Mouse (Mus musculus): Measurements from ENCODE around the gene Ttpal.
"Not testable (repeated sequence)": the region's sequence is repeated elsewhere in the genome, so short reads cannot be mapped to it uniquely, and the experiment has no call there.

Ttpal gene

DNA sequence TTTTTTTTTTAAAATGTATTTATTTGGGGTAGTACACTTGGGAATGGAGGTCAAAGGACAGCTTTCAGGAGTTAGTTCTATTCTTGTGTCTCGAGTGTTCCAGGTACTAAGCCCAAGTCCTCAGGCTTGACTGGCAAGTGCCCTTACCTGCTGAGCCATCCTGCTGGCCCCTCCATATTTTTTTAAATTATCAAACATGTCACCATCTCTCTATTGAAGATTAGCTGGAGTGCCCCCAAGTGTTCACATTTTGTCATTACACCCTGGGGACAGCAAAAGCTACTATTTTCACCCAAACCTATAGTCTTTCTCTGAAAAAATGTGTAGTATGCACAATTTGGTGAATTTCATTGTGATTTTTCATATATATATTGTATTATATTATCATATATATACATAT is 10.0 kb upstream of the Ttpal start:
- no peak for DNase-seq (ENCODE audit: low spot score)

DNA sequence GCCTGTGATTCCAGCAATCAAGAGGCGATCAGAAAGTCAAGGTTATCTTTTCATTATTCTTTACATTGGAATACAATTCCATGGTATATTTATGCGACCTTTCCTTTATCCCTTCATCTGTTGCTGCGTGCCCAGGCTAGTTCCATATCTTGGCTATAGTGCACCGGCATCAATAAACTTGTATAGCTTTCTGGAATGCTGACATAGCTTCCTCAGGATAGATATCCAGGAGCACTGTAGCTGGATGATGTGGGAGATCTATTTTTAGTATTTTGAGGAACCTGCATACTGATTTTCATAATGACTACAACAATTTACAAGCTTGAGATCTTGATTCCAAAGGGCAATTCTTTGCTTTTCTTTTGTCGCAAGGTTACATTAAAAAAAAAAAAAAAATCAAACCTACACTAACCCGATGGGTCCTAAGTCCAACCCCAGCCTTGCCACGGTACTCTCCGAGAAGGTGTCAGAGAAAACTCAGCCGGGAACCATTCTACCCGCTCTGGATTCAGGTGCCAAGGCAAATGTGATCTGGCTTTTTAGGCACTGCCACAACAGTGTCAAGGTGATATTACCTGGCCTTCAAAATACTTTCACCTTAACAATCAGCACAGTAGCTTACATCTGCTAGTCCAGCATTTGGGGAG is 8.4 kb upstream of the Ttpal start:
- DNase-seq (ENCODE audit: low spot score): no peak

DNA sequence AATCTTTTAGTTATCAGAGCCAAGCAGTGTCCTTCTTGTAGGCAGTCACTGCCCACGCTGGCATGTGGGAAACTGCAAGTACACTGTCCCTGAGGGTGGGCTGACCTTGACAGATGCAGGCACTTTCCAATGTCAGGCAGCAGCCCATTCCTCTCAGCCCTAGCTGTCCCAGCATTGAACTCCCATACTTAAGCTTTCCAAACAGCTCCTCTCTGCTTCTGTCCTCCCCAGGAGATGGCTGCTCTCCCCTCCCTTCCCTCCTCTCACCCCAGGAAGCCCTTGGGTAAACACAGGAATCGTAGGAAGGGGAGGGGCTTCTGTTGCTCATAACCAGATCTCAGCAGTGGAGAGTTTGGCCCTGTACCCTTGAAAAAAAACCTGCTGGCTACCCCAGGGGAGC is 7.0 kb upstream of the Ttpal start:
- DNase-seq (ENCODE audit: low spot score): peak; percentile 81

DNA sequence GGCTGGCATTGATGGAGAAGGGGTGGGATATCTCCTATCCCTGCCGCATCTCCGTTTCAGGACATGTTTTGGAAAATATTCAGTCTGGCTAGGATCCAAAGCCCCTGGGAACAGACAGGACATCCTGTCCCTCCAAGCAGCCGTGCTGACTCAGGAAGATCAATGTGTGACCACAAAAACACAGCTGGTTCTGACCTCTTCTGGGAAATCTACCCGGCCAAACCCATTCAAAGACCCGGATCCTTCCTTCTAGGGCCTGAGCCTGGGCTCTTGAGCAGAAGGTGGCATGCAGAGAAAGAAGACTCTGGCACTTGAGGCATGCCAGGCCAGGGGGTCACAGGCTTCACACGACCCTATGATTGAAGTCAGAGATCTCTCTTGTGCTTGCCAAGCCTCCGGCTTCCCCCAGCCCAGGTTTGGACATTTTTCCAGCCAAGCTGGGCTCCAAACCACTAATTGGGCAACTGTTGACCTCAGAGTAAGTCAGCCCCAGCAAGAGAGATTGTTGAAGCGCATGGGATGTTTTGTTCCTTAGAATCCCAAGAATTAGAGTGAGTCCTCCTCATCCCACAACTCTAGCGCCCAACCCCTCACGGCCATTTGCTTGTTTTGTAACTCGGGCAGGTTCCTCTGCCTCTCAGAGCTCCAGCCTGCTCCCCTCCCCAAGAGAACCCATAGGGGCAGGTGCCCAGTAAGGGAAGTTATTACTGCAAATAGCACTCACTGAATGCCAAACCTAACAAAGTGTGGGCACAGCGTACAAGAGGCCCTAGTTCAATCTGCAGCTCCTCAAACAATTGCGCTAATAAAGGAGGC is 5.8 kb upstream of the Ttpal start:
- peak; percentile 94 for DNase-seq (ENCODE audit: low spot score)

DNA sequence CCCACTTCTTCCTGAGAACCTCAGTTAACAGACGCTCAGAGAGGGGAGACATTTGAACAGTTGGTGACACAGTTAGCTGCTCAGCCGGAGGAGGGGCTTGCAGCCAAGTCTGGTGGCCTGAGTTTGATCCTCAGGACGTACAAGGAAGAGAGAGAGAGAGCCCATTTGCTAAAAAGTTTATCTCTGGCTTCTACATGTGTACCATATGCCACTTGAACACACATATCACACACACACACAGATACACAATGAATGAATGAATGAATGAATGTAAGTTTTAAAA is 5.3 kb upstream of the Ttpal start:
- no peak for DNase-seq (ENCODE audit: low spot score)

DNA sequence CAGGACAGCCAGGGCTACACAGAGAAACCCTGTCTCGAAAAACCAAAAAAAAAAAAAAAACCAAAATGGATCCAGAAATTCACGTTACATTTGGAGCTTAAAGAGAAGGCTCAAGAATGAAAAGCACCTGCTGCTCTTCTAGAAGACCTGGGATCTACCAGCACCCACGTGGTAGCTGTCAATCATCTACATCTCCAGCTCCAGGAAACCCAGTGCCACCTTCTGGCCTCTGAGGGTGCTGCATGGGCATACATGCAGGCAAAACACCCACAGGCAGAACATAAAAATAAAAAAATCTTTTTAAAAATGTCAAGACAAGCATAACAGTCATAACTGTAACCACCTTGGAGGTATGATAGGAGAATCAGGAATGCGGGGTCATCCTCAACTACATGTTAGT is 4.5 kb upstream of the Ttpal start:
- peak; percentile 69 for DNase-seq (ENCODE audit: low spot score)

DNA sequence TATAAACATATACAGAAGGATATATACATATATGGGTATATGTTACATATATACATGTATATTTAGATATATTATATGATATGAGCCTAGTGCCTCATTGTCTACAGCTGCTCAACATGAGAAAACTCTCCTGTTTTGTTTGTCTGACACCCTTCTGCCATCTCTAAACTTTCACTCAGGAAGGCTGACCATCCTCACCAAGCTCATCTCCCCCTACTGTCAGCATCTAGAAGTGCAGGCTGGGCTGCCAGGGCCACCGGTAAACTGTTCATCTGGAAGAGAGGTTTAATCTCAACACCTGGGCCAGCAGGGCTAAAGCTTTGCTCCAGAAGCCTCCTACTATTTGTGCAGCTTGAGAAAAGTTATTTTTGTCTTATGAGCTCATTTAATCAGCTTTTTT is 2.9 kb upstream of the Ttpal start:
- peak; percentile 74 for DNase-seq (ENCODE audit: low spot score)

DNA sequence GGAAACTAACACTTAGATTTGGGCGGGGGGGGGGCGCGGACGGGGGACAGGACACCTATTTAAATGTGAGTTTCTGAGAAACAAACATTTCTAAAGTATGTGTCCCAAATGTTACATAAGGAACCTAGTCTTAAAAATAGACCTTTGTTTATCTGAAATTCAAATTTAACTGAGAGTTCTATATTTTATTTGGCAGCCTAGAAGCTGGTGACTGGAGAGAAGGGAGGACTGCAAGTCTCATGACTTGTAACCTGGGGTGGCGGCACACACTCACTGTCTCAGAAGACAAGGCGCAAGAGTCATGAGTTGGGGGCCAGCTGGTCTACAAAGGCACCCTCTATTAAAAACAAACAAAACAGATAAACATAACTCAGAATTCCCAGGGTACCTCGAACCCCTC is 1.0 kb upstream of the Ttpal start:
- DNase-seq (ENCODE audit: low spot score): no peak

DNA sequence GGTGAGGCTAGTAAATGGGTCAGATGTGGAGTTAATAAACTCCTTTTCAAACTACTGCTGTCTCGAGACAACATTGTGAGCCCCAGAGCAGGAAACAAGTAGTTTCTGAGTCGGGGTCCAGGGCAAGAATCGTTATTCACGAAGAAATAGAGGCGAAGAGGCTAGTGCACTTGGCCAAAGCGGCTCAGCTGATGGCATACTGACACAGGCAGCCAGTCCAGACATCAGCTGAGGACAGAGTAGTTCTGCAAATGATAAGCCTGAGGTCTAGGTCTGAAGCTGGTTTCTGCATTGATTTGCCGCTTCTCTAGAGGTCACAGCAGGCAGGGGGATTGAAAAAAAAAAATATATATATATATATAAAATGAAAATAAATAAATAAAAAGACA is 408 bp upstream of the Ttpal start:
- DNase-seq (ENCODE audit: low spot score): no peak

DNA sequence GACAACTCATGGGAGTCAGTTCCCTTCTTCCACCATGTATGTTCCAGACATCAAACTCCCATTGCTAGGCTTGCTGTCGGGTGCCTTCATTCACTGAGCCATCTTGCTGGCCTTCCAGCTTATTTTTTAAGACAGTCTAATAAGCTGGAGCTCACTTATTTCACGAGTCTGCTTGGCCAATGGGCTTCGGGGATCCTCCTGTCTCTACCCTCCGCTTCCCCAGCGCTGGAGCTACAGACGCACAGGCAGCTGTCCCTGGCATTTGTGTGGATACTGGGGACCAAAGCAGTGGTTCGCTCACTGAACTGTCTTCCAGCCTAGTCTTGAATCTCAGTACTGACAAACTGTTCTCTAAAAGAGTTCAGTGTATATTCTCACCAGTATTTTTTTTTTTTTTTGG is 4.0 kb downstream of the Ttpal start:
- DNase-seq (ENCODE audit: low spot score): no peak

DNA sequence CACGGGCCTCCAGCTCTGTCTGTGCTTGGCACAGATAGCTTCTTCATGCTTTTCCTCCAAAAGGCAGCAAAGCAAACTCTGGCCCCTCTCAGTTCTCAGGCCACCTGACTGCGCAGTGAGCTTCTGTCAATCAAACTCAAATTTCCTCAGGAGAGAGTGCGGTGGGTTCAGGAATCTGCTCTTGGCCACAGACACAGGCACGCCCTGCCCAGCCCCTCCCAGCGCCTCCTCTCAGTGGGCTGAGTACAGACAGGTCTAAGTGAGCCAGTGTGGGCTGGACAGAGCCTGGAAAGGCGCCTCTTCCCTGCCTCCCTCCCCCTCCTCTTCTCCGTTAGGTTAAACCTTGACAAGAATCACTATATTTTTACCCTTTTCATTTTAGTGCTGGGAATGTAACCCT is 5.9 kb downstream of the Ttpal start:
- DNase-seq (ENCODE audit: low spot score): no peak

DNA sequence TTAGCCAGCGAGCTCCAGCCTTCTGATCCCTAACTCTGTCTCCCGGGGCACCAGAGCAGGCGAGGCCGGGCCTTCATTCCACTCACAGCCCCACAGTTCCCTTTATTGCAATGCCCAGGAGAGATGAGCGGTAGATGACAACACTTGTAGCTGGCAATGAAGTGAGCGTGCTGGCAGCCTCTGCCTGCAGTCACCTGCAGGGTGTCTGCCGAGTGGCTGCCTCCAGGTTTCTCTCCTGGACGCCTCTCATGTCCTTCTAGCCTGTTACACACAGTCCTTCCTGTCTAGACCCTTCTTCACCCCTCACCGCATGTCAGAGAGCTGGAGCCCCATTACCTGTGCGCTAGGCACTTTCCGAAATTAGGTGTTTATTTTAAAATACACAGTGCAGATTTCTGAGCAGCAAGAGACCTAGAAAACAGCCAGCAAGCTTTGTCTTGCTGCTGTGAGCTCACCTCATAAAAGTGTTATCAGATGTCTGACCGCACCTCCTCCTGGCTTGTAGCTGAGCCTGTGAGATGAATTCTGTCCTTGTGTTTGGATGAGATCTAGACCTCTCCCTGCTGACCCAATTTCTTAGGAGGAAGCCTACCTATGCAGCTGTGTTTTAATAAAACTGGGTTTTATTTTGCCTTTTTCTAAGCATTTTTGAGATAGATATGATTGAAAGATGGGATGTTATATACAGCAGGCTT is 7.3 kb downstream of the Ttpal start:
- no peak for DNase-seq (ENCODE audit: low spot score)

DNA sequence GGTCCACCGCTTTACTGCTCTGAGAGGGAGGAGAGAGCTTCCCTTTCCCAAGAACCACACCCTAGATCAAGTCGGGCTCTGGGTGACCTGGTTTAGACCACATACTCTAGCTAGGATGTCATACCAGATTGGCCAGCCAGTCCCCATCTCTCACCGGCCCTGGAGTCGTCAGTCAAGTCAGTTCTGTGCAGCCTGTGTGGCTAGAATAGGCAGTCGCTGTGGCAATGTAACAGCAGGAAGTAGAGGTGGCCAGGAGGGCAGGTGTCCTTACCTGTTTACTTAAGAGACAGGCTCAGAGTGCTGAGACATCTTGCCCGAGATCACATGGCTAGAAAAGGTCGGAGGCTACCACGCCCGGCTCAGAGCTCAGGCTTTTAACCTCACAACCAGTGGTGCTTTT is 9.1 kb downstream of the Ttpal start:
- no peak for DNase-seq (ENCODE audit: low spot score)

DNA sequence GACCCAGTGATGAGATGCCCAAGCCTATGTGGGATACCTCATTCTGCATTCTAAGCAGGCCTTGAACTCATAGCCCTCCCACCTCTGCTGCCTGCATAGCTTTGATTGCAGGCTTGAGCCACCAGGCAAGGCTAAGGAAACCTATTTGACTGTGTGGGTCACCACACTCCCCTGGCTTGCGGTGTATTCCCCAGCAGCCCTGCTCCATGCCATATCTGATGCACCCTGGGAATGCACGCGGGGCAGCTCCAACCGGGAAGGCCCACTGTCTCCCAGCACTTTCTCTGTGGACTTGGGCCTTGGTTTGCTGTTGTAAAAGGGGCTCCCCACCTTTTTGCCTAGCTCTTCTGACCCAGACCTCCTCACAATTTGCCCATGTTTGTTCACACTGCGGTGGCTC is 11.1 kb downstream of the Ttpal start:
- DNase-seq (ENCODE audit: low spot score): no peak

DNA sequence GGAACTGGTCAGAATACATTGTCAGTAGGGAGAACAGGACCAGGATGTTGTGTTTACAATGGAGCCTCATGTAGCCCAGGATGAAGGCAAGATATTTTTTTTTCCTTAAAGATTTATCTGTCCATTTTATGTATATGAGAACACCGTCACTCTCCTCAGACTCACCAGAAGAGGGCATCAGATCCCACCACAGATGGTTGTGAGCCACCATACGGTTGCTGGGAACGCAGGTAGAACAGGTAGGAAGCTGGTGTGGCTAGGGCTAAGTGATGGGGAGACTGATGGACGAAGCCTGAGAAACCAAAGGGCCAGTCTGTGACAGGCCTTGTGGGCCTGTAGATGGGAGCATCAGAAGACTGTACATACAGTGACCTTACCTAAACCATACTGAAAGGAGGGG is 11.9 kb downstream of the Ttpal start:
- DNase-seq (ENCODE audit: low spot score): no peak

DNA sequence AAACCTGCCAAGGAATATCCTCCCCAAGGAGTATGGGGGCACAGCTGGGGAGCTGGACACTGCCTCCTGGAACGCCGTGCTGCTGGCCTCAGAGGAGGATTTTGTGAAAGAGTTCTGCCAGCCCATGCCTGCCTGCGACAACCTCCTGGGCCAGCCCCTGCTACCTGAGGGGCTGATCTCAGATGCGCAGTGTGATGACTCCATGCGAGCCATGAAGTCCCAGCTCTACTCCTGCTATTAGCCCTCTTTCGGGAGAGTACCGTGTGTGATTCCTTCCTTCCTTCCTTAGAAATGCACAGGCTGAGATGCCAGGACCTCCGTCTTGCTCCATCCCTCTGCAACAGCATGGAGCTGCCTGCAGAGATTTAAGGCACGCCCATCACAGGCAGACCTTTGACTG is 13.3 kb downstream of the Ttpal start:
- DNase-seq (ENCODE audit: low spot score): no peak

DNA sequence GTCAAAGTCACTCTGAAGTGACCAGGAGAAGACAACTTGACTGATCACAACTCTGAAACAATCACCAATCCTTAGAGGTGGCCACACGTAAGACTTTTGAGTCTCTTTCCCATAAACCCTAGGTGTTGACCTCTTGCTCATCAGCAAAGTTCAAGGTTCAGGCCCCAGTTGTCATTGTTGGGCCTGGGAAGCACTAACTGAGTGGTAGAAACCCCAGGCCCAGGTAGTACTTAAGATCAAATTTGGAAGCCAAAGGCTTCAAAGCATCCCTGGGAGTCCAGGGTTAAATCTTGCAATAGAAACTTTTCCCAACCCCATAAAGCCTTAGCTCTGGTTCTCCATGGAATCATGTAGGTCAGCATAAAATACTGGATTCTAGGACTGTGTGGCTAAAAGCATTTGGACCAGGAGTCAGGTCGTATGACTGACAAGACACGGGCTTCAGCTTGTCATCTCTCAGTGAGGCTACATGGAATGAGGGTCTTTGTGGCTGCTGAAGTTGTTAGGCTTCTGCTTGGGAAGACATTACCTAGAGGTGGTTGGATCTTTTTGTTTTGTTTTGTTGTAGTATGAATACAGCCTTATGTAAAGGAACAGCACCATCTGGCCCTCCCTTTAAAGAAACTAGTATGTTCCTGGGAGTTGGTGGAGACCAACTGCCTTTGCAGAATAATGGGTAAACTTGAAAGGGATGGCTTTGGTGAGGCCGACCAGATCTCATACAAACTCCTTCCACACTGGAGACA is 14.0 kb downstream of the Ttpal start:
- DNase-seq (ENCODE audit: low spot score): no peak

DNA sequence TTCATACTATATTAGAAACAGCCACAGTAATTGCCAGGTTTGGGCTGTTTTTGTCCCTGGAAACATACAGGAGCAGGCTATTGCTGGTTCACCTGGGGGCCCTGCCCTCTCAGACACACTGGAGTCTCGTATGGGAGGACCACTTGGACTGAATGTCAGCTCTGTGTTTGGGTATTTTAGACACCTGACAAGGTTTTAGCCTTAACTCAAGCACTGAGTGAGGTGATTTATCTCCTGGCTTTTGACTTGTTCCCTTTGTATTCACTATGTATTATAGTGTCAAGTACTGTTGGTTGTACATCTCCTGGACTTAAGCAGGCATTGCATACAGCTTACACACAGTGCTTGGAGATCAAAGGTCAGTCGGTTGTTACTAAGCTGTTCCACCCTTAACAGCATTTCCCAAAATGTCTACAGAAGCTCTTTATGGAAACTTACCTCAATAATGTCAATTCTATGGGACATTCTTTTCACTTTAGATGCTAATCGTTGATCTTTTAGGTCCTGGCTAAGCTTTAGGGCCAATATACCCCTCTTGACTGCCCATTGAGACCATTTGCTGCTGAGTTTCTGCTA is 14.6 kb downstream of the Ttpal start:
- no peak for DNase-seq (ENCODE audit: low spot score)

DNA sequence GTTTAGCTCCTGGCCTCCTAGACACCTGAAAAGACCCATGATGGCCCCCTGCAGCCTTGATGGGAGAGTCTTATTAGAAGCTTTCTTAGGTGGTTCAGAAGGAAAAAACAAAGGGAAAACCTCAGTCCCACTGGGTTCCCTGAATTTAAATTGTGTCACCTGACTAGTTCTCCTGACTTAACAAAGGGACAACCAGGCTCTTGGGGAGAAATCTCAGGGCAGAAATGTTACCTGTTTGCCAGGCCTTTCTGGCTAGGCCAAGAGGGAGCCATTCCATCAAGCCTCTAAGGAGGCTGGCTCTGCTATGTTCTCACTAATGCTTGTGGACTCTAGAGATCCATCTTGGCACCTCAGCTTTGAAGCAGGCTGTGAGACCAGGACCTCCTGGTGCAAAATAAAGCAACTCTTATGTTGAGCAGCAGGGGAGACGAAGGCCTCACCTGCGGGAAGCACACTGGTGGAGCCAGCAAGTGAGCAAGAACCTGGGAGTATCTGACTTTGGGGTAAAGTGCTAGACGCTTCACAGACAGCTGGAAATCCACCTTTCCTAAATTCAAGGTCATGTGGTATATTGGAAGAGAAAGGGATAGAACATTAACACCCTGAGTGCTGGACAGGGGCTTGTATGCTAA is 15.2 kb downstream of the Ttpal start:
- no peak for DNase-seq (ENCODE audit: low spot score)

DNA sequence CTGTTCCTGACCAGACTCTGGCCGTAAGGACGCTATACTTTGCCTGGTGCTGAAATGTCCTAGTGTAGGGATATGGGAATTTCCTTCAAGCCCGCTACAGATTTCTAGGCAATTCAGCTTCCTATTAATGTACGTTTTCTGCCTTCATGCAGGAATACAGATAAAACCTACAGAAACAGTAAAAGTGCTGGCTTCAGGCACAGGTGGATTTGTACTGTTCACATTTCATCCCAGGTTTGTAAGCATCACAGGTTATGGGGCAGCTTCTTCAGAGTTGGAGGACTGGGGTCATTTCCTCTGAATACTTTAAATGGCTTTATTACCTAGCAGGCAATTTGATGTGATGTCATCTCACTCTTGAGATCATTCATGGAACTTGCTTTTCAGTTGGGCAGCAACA is 15.8 kb downstream of the Ttpal start:
- no peak for DNase-seq (ENCODE audit: low spot score)

DNA sequence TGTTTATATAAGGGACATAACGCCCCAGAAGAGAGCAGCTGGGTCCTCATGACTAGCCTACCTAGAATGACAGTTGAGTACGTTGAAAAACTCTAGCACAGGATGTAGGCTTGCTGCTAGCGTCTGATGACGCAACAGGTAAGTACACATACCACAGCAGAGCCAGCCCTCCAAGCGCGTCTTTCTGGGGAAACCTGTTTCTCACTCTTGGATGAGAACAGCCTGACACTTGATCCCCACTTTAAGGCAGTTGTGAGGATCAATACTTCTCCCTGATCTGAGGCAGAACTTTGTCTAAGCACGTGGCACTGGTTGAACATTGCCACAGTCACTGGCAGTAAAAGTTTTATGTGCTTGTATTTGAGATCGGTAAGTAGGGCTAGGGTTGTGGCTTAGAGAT is 18.3 kb downstream of the Ttpal start:
- DNase-seq (ENCODE audit: low spot score): peak; percentile 71

DNA sequence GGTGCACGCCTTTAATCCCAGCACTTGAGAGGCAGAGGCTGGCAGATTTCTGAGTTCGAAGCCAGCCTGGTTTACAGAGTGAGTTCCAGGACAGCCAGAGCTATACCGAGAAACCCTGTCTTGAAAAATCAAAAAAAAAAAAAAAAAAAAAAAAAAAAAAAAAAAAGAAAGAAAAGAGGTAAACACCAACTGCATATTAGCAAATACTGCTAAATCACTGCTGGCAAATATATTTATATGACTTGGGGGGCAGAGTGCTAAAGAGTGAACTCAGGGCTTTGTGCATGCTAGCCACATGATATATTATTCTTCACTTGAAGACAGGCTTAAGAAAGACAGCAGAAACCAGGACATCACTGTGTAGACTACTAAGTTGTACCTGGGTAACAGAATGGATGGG is 19.3 kb downstream of the Ttpal start:
- DNase-seq (ENCODE audit: low spot score): not testable (repeated sequence)
